11 mouse cellular contexts compared by ENCODE assay signal in the genomic region with DNA sequence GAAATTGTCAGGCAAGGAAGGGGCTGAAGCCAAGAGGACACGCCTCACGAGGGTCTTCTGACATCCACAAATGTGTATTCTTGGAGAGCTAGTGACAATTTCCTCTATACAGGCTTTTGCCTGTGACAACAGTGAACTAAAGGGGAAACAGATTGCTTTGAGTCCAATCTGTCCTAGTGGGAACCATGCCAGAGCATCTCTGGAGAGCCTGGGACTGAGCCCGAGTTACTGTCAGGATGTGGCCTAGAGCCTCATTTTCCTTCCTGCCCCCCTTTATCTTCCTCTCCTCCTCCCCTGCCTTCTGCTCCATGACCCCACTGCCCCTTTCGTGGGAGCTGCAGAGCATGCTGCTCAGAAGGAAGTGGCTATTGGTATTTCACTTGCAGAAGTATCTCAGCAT. TPM values are rescaled to one million over a fixed set of nuclear protein-coding genes. Genes with fewer than 3 reads are reported as not detected.
DNase-seq lines count a peak whose midpoint lies in the region; ATAC-seq lines count a peak whose summit lies in the region.
"Had no signal": no experiment of that assay in that cellular context is flagged by ENCODE, and none has a peak within 500 bp of the region (broad histone marks: within the 10 kb centered on the region; RNA-seq: fewer than 3 reads in every experiment).

No protein-coding gene starts in this region.

- no peak overlapping the region; the same call in 1 of the 2 replicates for H3K27ac ChIP-seq in heart, embryonic 16.5 days (ENCODE audit: low read length)
- H3K27ac ChIP-seq: macrophage had no signal

- intact Hi-C loops in left cerebral cortex, postnatal 14 days (cut with DNase I), result no loop called here

- no peak for DNase-seq in frontal cortex, postnatal 36 days (ENCODE audit: low spot score in 2 of 2)
- peak; percentile 2 to 8 for DNase-seq in left cerebral cortex, postnatal 14 days (ENCODE audit: low spot score in 2 of 2)
- no peak for DNase-seq in left cerebral cortex, adult 8-10 months (ENCODE audit: low spot score in 2 of 2)
- peak; percentile 84 for DNase-seq in cerebellum, adult 11-12 months
- DNase-seq in adrenal gland, postnatal 10 days, result no peak
- no peak for DNase-seq in embryo, embryonic 10 days (ENCODE audit: low spot score)
- DNase-seq: adrenal gland, adult 2 months had no signal

- WGBS in heart, embryonic 16.5 days, result 37% methylated on average over 4 of the region's 4 CpGs

- peaks cover 3% of the 10 kb centered on the region for H3K27me3 ChIP-seq in heart, embryonic 16.5 days (ENCODE audit: control insufficient read depth, insufficient read depth, low read length)

- H3K9ac ChIP-seq in heart, embryonic 16.5 days (ENCODE audit: low read length), result no peak overlapping the region

- no peaks in the 10 kb centered on the region for H3K4me1 ChIP-seq in heart, embryonic 16.5 days (ENCODE audit: control insufficient read depth, insufficient read depth, low read length)

- H3K9me3 ChIP-seq in heart, embryonic 16.5 days (replicated peaks; ENCODE audit: control insufficient read depth, low read length), result no peaks in the 10 kb centered on the region

- H3K36me3 ChIP-seq in heart, embryonic 16.5 days (ENCODE audit: control insufficient read depth, insufficient read depth), result no peaks in the 10 kb centered on the region

- no peak overlapping the region for H3K4me3 ChIP-seq in heart, embryonic 16.5 days (ENCODE audit: low read length)
- H3K4me3 ChIP-seq: myocyte had no signal

- peak; percentile 24; the same call in 1 of the 2 replicates for ATAC-seq in frontal cortex, adult (ENCODE audit: low TSS enrichment)
- ATAC-seq in heart, embryonic 16.5 days (replicated peaks; ENCODE audit: extremely low read depth, insufficient read depth, low FRiP score), result peak; percentile 73; the same call in 1 of the 2 replicates

- H3K4me2 ChIP-seq in heart, embryonic 16.5 days (ENCODE audit: low read depth, low read length), result no peak overlapping the region

RNA-seq across cellular contexts. Expression of gene Nhsl2, which starts 49.2 kb away (rescaled TPM):
- 10 to 100 TPM; 26.7 to 29.3 TPM for total RNA-seq in left cerebral cortex, postnatal 14 days (2021)
- total RNA-seq in left cerebral cortex, adult 8-10 months (2022), result 10 to 100 TPM; 36.2 to 44.7 (median 41.9) TPM
- polyA plus RNA-seq in heart, embryonic 16.5 days (2015; fragmentation: Nextera tagmentation; extraction: Ambion mirVana), result 6.9 and 7.0 TPM in 2 replicates
- 10 to 100 TPM in 1 of 2 experiments, 1 to 10 TPM in 1; 8.4 to 11.8 TPM for total RNA-seq in adrenal gland, postnatal 10 days (2021)

Comparison
In these comparisons a context has a peak if more than half of its experiments do, and no peak if none do; other contexts are left out.
1. DNase-seq: peak in left cerebral cortex, postnatal 14 days (2 of 2) and cerebellum, adult 11-12 months (single experiment); none in frontal cortex, postnatal 36 days (0 of 2), left cerebral cortex, adult 8-10 months (0 of 2), adrenal gland, postnatal 10 days (single experiment) and embryo, embryonic 10 days (single experiment).